Mouse (Mus musculus) neural tube, embryonic 10.5 days (tissue): Measurements from ENCODE around the gene Six2.

Experiments used
- DNase-seq: peaks from one replicate; pipeline ENCODE4 v3.0.0-alpha.2; 2017; ENCODE audit warnings: low spot score; ENCODE audit errors: extremely low spot score

Six2 gene

DNA sequence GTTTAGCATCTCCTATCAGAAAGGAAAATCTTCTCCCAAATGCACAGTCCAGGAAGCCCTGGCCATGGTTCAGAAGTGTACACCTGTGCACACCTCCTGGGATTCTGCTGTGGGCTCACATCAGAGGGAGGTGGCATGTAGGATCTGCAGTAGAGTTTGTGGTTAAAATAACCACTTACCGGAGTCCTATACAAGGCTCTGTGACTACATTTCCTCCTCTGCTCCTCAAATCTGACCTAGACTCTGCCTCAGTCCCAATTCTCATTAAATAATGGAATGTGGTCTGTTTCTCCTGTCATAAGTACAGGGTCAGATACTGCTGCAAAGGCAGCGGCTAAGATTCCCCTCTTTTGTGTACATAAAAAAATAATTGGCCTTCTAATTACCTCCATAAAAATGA is 23.9 kb downstream of the Six2 start:
- no peak for DNase-seq

DNA sequence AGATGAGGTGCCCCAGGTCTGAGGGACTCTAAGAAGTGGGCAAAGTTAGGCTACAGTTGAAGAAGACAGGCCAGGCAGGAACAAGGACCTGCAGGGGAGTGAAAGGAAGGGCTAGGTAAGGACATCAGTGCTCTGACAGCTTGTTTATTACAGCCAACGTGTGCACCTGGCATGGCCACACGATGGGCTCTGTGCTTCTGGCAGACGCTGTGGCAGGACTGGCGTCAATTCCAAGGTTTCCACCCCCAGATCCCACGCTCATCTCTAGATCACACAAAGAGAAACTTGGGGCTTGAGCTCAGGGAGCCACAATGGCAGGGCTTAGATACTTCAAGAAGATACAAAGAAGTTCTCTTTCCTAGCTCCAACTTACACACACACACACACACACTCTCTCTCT is 26.6 kb downstream of the Six2 start:
- no peak for DNase-seq

DNA sequence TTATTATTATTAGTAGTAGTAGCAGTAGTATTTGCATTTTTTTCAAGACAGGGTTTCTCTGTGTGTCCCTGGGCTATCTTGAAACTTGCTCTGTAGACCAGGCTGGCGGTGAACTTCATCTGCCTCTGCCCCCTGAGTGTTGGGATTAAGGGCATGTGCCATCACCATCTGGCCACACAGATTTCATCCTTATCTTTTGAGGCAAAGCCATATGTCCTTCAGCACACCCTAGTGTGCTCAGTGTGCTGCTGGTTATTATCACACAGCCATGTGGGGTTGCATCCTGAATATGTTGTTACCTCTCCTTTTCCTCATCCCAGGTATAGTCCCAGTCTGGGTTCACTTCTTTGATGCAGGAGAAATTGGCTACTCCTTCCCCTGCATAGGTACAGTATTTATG is 28.1 kb downstream of the Six2 start:
- DNase-seq: no peak

DNA sequence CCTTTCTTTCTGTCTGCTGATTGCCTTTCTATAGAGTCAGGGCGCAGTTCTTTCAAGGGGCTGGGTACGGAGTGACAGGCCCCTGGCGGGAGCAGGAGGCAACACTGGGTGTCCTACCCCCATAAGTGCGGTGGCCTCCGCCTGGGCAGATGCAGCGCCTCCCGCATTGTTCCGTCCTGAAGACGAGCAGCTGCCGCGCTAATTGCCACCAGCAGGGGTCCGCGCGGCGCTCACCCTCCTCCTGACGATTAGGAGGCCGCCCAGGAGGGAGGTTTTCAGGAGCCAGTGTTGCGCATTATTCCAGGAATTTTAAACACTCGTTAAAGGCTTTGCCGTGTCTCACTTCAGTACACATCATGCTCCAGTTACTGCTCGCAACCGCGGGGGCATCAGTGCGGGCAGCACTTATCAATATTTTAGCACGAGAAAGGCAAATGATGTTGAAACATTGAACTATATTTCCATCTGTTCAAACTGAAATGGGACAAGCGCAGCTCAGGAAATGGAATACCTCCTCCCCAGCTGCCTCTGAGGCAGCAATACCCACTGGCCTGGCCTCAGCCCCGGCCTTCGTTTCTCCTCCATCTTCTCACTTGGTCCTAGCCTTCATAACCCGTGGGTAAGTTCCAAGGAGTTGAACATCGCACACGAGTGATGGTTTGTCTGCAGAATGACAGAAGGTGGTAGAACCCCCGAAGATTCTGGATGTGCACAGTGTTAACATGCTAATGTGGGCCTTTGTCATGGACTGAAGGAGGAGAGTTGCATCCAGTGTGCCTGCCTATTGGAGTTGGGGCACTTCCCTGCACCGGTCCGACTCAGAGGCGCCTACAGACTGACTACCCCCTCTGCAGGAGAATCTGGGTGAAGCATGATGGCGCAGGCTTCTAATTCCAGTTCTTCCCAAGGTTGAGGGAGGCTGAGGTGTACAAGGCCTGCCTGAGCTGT is 42.1 kb downstream of the Six2 start:
- peak; percentile 72 for DNase-seq

DNA sequence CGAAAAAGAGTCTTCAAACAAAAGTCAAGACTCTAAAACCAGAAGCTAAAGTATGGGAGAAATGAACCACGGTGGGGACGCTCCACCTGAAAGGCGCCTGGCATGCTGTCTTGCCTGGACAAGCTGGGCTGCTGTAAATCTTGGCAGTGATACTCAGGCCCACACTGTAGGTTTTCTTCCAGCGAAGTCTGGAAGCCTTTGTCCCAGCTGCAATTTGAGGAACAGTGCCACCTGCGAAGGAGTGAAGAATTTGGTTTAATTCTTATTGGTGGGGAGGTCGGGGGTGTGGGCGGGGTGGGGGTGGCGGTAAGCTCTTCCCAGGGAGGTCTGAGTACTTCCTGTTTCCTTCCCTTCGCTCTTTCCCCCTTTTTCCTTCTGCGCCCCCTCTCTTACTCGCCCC is 42.8 kb downstream of the Six2 start:
- DNase-seq: no peak

DNA sequence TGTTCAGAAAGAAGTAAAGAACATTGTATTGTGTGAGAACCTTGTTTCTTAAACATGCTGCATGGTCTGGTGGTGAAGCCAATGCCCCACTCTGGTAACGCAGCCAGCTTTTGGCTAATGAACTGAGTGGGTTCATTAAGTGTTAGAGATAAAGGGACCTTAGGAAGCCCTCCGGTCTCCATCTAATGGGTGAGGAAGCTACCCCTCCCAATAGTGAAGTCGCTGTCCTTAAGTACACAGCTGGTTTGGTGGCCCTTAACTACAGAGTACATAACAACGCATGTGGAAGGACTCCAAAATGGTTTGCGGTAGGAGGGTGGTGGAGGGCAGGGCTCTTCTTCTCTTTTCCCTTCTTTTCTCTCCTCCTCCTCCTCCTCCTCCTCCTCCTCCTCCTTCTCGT is 50.2 kb downstream of the Six2 start:
- no peak for DNase-seq
